Mouse (Mus musculus) heart, postnatal 0 days (tissue): ENCODE results near the gene Ddn.

ENCODE experiments used
- CTCF ChIP-seq: IDR thresholded peaks from 2 replicates; pipeline ENCODE4 v1.5.1; 2016; ENCODE audit warnings: antibody characterized with exemption, control low read depth, low read depth
- EP300 ChIP-seq: IDR thresholded peaks from 2 replicates; pipeline ENCODE4 v1.6.1; 2016; ENCODE audit warnings: antibody characterized with exemption, low read depth

DNA sequence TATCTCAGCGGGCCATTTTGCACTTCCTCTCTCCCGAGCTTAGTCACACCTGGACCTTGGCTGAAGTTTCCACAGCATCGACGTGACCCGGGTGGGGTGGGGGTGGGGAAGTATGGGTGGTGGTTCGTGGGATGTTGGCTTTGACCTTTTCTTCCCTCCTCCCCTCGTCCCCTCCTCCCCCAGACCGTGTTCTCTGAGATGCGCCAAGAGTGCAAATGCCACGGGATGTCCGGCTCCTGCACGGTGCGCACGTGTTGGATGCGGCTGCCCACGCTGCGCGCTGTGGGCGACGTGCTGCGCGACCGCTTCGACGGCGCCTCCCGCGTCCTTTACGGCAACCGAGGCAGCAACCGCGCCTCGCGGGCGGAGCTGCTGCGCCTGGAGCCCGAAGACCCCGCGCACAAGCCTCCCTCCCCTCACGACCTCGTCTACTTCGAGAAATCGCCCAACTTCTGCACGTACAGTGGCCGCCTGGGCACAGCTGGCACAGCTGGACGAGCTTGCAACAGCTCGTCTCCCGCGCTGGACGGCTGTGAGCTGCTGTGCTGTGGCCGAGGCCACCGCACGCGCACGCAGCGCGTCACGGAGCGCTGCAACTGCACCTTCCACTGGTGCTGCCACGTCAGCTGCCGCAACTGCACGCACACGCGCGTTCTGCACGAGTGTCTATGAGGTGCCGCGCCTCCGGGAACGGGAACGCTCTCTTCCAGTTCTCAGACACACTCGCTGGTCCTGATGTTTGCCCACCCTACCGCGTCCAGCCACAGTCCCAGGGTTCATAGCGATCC, 16.9 kb downstream of the Ddn start:
- TF ChIP-seq CTCF (no peak), EP300 (no peak)
